ENCODE assay signal across 11 mouse cellular contexts in genomic region chr17:52649186-52649585, GRCm38 (mm10). TPM values are rescaled to one million over a fixed set of nuclear protein-coding genes. Genes with fewer than 3 reads are reported as not detected.
DNase-seq lines count a peak whose midpoint lies in the region; ATAC-seq and TF ChIP-seq lines count a peak whose summit lies in the region.
"Had no signal": no experiment of that assay in that cellular context is flagged by ENCODE, and none has a peak within 500 bp of the region (broad histone marks: within the 10 kb centered on the region; RNA-seq: fewer than 3 reads in every experiment).

No protein-coding gene starts in this region.

- no peaks in the 10 kb centered on the region for H3K4me1 ChIP-seq in hindbrain, postnatal 0 days (ENCODE audit: insufficient read depth, low read length)
- no peaks in the 10 kb centered on the region for H3K4me1 ChIP-seq in hindbrain, embryonic 16.5 days (ENCODE audit: control insufficient read depth, insufficient read depth, low read depth, low read length)
- no peaks in the 10 kb centered on the region for H3K4me1 ChIP-seq in midbrain, postnatal 0 days (ENCODE audit: insufficient read depth, low read length)
- no peaks in the 10 kb centered on the region for H3K4me1 ChIP-seq in midbrain, embryonic 14.5 days (ENCODE audit: control insufficient read depth, insufficient read depth, low read length)
- H3K4me1 ChIP-seq: hindbrain, embryonic 12.5 days had no signal

- no peak for ATAC-seq in hindbrain, postnatal 0 days
- no peak for ATAC-seq in hindbrain, embryonic 16.5 days
- no peak for ATAC-seq in midbrain, postnatal 0 days (ENCODE audit: low FRiP score)
- ATAC-seq in midbrain, embryonic 14.5 days (ENCODE audit: low FRiP score, low TSS enrichment): no peak
- ATAC-seq: midbrain, embryonic 16.5 days had no signal

- no peak overlapping the region for H3K9ac ChIP-seq in hindbrain, postnatal 0 days (replicated peaks; ENCODE audit: low read length)
- H3K9ac ChIP-seq in hindbrain, embryonic 16.5 days (ENCODE audit: low read depth, low read length): no peak overlapping the region
- H3K9ac ChIP-seq in midbrain, postnatal 0 days (replicated peaks; ENCODE audit: low read length, poor library complexity, severe bottlenecking): no peak overlapping the region
- H3K9ac ChIP-seq in midbrain, embryonic 14.5 days (replicated peaks; ENCODE audit: low read length): no peak overlapping the region
- H3K9ac ChIP-seq: hindbrain, embryonic 12.5 days had no signal

- no peak for DNase-seq in hindbrain, postnatal 0 days (ENCODE audit: low spot score)
- no peak for DNase-seq in midbrain, postnatal 0 days (ENCODE audit: low spot score)
- DNase-seq in midbrain, embryonic 14.5 days: no peak
- DNase-seq in embryo, embryonic 11 days: peak; percentile 1
- peak; percentile 64 for DNase-seq in thymus, postnatal 4 days
- no peak for DNase-seq in frontal cortex, postnatal 14 days (ENCODE audit: low spot score in 2 of 2)
- DNase-seq: gastrocnemius, postnatal 14 days had no signal

- H3K4me3 ChIP-seq in hindbrain, postnatal 0 days (ENCODE audit: low read length): no peak overlapping the region
- no peak overlapping the region for H3K4me3 ChIP-seq in hindbrain, embryonic 16.5 days (ENCODE audit: low read length)
- no peak overlapping the region for H3K4me3 ChIP-seq in midbrain, postnatal 0 days (ENCODE audit: low read depth, low read length)
- no peak overlapping the region for H3K4me3 ChIP-seq in midbrain, embryonic 14.5 days (replicated peaks; ENCODE audit: low read depth, low read length)
- H3K4me3 ChIP-seq: hindbrain, embryonic 12.5 days had no signal

- H3K9me3 ChIP-seq in hindbrain, postnatal 0 days (ENCODE audit: low read length): no peaks in the 10 kb centered on the region
- no peaks in the 10 kb centered on the region for H3K9me3 ChIP-seq in hindbrain, embryonic 16.5 days (ENCODE audit: control insufficient read depth, low read length)
- no peaks in the 10 kb centered on the region for H3K9me3 ChIP-seq in midbrain, postnatal 0 days (ENCODE audit: low read length)
- H3K9me3 ChIP-seq in midbrain, embryonic 14.5 days (ENCODE audit: control insufficient read depth, low read length): no peaks in the 10 kb centered on the region
- H3K9me3 ChIP-seq: hindbrain, embryonic 12.5 days had no signal

- H3K27me3 ChIP-seq in hindbrain, postnatal 0 days (ENCODE audit: insufficient read depth, low read length): no peaks in the 10 kb centered on the region
- no peaks in the 10 kb centered on the region for H3K27me3 ChIP-seq in hindbrain, embryonic 16.5 days (replicated peaks; ENCODE audit: control insufficient read depth, insufficient read depth, low read length)
- H3K27me3 ChIP-seq in midbrain, postnatal 0 days (ENCODE audit: insufficient read depth, low read length): no peaks in the 10 kb centered on the region
- H3K27me3 ChIP-seq in midbrain, embryonic 14.5 days (ENCODE audit: control insufficient read depth, insufficient read depth, low read length): no peaks in the 10 kb centered on the region
- H3K27me3 ChIP-seq: hindbrain, embryonic 12.5 days had no signal

- H3K4me2 ChIP-seq in hindbrain, postnatal 0 days (ENCODE audit: low read depth, low read length): no peak overlapping the region
- no peak overlapping the region for H3K4me2 ChIP-seq in hindbrain, embryonic 16.5 days (ENCODE audit: low read length)
- H3K4me2 ChIP-seq in midbrain, postnatal 0 days (ENCODE audit: low read depth, low read length, poor library complexity, severe bottlenecking): no peak overlapping the region
- H3K4me2 ChIP-seq in midbrain, embryonic 14.5 days (ENCODE audit: low read length): no peak overlapping the region
- H3K4me2 ChIP-seq: hindbrain, embryonic 12.5 days had no signal

- H3K27ac ChIP-seq in hindbrain, postnatal 0 days: no peak overlapping the region
- H3K27ac ChIP-seq in hindbrain, embryonic 16.5 days (ENCODE audit: low read depth, low read length): no peak overlapping the region
- no peak overlapping the region for H3K27ac ChIP-seq in midbrain, postnatal 0 days (ENCODE audit: low read depth, low read length)
- H3K27ac ChIP-seq in midbrain, embryonic 14.5 days (replicated peaks; ENCODE audit: low read depth, low read length): no peak overlapping the region
- H3K27ac ChIP-seq: hindbrain, embryonic 12.5 days had no signal

- no peaks in the 10 kb centered on the region for H3K36me3 ChIP-seq in hindbrain, postnatal 0 days (ENCODE audit: insufficient read depth, low read length)
- H3K36me3 ChIP-seq in hindbrain, embryonic 16.5 days (ENCODE audit: control insufficient read depth, insufficient read depth, low read length): no peaks in the 10 kb centered on the region
- no peaks in the 10 kb centered on the region for H3K36me3 ChIP-seq in midbrain, postnatal 0 days (ENCODE audit: insufficient read depth, low read length)
- no peaks in the 10 kb centered on the region for H3K36me3 ChIP-seq in midbrain, embryonic 14.5 days (ENCODE audit: control insufficient read depth, insufficient read depth, low read length)
- H3K36me3 ChIP-seq: hindbrain, embryonic 12.5 days had no signal

- peak; percentile 58 for TF ChIP-seq CTCF in hindbrain, postnatal 0 days (IDR thresholded peaks at IDR 0.05; ENCODE audit: low read depth)
- TF ChIP-seq CTCF in midbrain, postnatal 0 days (IDR thresholded peaks at IDR 0.05): peak; percentile 45

RNA-seq across cellular contexts. Expression of gene Kcnh8, which starts 46.7 kb away (rescaled TPM):
- 3.5 and 6.1 TPM in 2 replicates for total RNA-seq in hindbrain, postnatal 0 days (2014; rRNA removed)
- polyA plus RNA-seq in hindbrain, postnatal 0 days (2015; fragmentation: Nextera tagmentation; extraction: Ambion mirVana): 2.6 and 2.8 TPM in 2 replicates
- polyA plus RNA-seq in hindbrain, embryonic 16.5 days (2015; fragmentation: Nextera tagmentation; extraction: Ambion mirVana): 4.2 and 4.5 TPM in 2 replicates
- total RNA-seq in midbrain, postnatal 0 days (2014; rRNA removed): 5.2 and 7.9 TPM in 2 replicates
- polyA plus RNA-seq in midbrain, postnatal 0 days (2015; fragmentation: Nextera tagmentation; extraction: Ambion mirVana): 2.3 and 2.8 TPM in 2 replicates
- polyA plus RNA-seq in midbrain, embryonic 14.5 days (2014; fragmentation: Nextera tagmentation; extraction: Ambion mirVana): 4.7 and 6.5 TPM in 2 replicates
- polyA plus RNA-seq: liver, embryonic 16.5 days had no signal

Comparison
In these comparisons a context has a peak if more than half of its experiments do, and no peak if none do; other contexts are left out.
1. DNase-seq: peak in embryo, embryonic 11 days (single experiment) and thymus, postnatal 4 days (single experiment); none in hindbrain, postnatal 0 days (single experiment), midbrain, postnatal 0 days (single experiment), midbrain, embryonic 14.5 days (single experiment) and frontal cortex, postnatal 14 days (0 of 2).